Mouse (Mus musculus) limb, embryonic 12.5 days (tissue): ENCODE measurements around the gene Ip6k2. TPM values are rescaled to one million over a fixed set of nuclear protein-coding genes. Genes with fewer than 3 reads are reported as not detected.
A peak's percentile ranks its signal among the peaks of the same experiment; 100 is the strongest.

Experiments used
- ATAC-seq: fragments of 200-750 bp; cut with Nextera tagmentation; 2 replicates; pipeline ENCODE4 v1.8.0; 2017; ENCODE audit warnings: low read depth, moderate TSS enrichment; ENCODE audit not compliant: insufficient number of reproducible peaks, insufficient read depth, low FRiP score, low TSS enrichment
- H3K27ac ChIP-seq: fragments of 300-500 bp; sonication (generic); 2 replicates; pipeline ENCODE4 v1.5.1; 2016; ENCODE audit warnings: mild to moderate bottlenecking, moderate library complexity
- H3K27me3 ChIP-seq: fragments of 300-500 bp; sonication (generic); 2 replicates; pipeline ENCODE4 v1.6.1; 2016; ENCODE audit warnings: mild to moderate bottlenecking, moderate library complexity
- H3K36me3 ChIP-seq: fragments of 300-500 bp; sonication (generic); 2 replicates; pipeline ENCODE4 v1.6.1; 2016; ENCODE audit warnings: mild to moderate bottlenecking, moderate library complexity
- H3K4me1 ChIP-seq: fragments of 300-500 bp; sonication (generic); replicated peaks from 2 replicates; pipeline ENCODE4 v1.6.1; 2016
- H3K4me2 ChIP-seq: fragments of 300-500 bp; sonication (generic); 2 replicates; pipeline ENCODE4 v1.6.1; 2016; ENCODE audit warnings: mild to moderate bottlenecking, moderate library complexity
- H3K4me3 ChIP-seq: fragments of 300-500 bp; sonication (generic); replicated peaks from 2 replicates; pipeline ENCODE4 v1.5.1; 2016; ENCODE audit warnings: mild to moderate bottlenecking
- H3K9ac ChIP-seq: fragments of 300-500 bp; sonication (generic); replicated peaks from 2 replicates; pipeline ENCODE4 v1.6.1; 2016; ENCODE audit warnings: mild to moderate bottlenecking, moderate library complexity
- H3K9me3 ChIP-seq: fragments of 300-500 bp; sonication (generic); 2 replicates; pipeline ENCODE4 v1.6.1; 2016; ENCODE audit warnings: mild to moderate bottlenecking, moderate library complexity
- WGBS: fragments of 180-500 bp; shearing (Covaris S2); methylation state at CpG from one replicate; pipeline ENCODE4 v1.1.7; 2016; 5-methylcytosine and 5-hydroxymethylcytosine counted together
- polyA plus RNA-seq: library from polyadenylated mRNA; unstranded; fragments of >200 nt; fragmentation: Nextera tagmentation; extraction: Ambion mirVana; gene quantifications from 2 replicates; pipeline ENCODE4 v1.2.1, GENCODE M21; 2016

Ip6k2 gene
- polyA plus RNA-seq, 1 experiment from 2014 or later, result 144 TPM

GRCm38 (mm10) chr9:108785416-108785815 is 1.8 kb downstream of the Ip6k2 start:
- peak overlapping the region; percentile 78 for H3K4me3 ChIP-seq
- peaks cover 55% of the 10 kb centered on the region for H3K4me1 ChIP-seq
- H3K9ac ChIP-seq, result peak overlapping the region; percentile 44
- ATAC-seq, result no peak
- no peaks in the 10 kb centered on the region for H3K9me3 ChIP-seq
- peak overlapping the region; percentile 63 for H3K4me2 ChIP-seq
- no peaks in the 10 kb centered on the region for H3K27me3 ChIP-seq
- H3K36me3 ChIP-seq, result peaks cover 20% of the 10 kb centered on the region
- 0 out of 2 replicates have a peak overlapping the region, but pooled peaks have one; percentile 41 for H3K27ac ChIP-seq

GRCm38 (mm10) chr9:108786494-108786893 is 2.9 kb downstream of the Ip6k2 start:
- H3K9me3 ChIP-seq, result no peaks in the 10 kb centered on the region
- H3K4me1 ChIP-seq, result peaks cover 63% of the 10 kb centered on the region
- H3K27me3 ChIP-seq, result no peaks in the 10 kb centered on the region
- H3K9ac ChIP-seq, result no peak overlapping the region
- peak overlapping the region; percentile 63 for H3K4me2 ChIP-seq
- no peak for ATAC-seq
- no peak overlapping the region; the same call in 1 of the 2 replicates for H3K4me3 ChIP-seq
- H3K27ac ChIP-seq, result no peak overlapping the region
- peaks cover 20% of the 10 kb centered on the region for H3K36me3 ChIP-seq
- 93% methylated on average over 1 of the region's 1 CpGs for WGBS

GRCm38 (mm10) chr9:108787080-108787479 is 3.5 kb downstream of the Ip6k2 start:
- H3K36me3 ChIP-seq, result peaks cover 20% of the 10 kb centered on the region
- peaks cover 66% of the 10 kb centered on the region for H3K4me1 ChIP-seq
- H3K9me3 ChIP-seq, result no peaks in the 10 kb centered on the region
- no peak for ATAC-seq
- no peaks in the 10 kb centered on the region for H3K27me3 ChIP-seq
- H3K27ac ChIP-seq, result no peak overlapping the region
- 94% methylated on average over 2 of the region's 2 CpGs for WGBS
- no peak overlapping the region for H3K9ac ChIP-seq
- no peak overlapping the region for H3K4me3 ChIP-seq
- H3K4me2 ChIP-seq, result peak overlapping the region; percentile 16

- H3K4me3 ChIP-seq, result no peak overlapping the region
- no peaks in the 10 kb centered on the region for H3K9me3 ChIP-seq
- no peak for ATAC-seq
- peaks cover 75% of the 10 kb centered on the region for H3K4me1 ChIP-seq
- 58% methylated on average over 3 of the region's 3 CpGs for WGBS
- peaks cover 20% of the 10 kb centered on the region for H3K36me3 ChIP-seq
- H3K27ac ChIP-seq, result no peak overlapping the region
- peak overlapping the region; percentile 8; the same call in 1 of the 2 replicates for H3K4me2 ChIP-seq
- no peak overlapping the region for H3K9ac ChIP-seq
- no peaks in the 10 kb centered on the region for H3K27me3 ChIP-seq
These were observed 5.1 kb downstream of the Ip6k2 start for GRCm38 (mm10) chr9:108788713-108789112.

- no peaks in the 10 kb centered on the region for H3K27me3 ChIP-seq
- no peak for ATAC-seq
- H3K36me3 ChIP-seq, result peaks cover 25% of the 10 kb centered on the region
- WGBS, result 86% methylated on average over 1 of the region's 1 CpGs
- H3K4me2 ChIP-seq, result peak overlapping the region; percentile 26; the same call in 1 of the 2 replicates
- H3K27ac ChIP-seq, result no peak overlapping the region
- H3K9me3 ChIP-seq, result no peaks in the 10 kb centered on the region
- no peak overlapping the region for H3K9ac ChIP-seq
- H3K4me1 ChIP-seq, result peaks cover 73% of the 10 kb centered on the region
- no peak overlapping the region for H3K4me3 ChIP-seq
These were observed 8.7 kb downstream of the Ip6k2 start for GRCm38 (mm10) chr9:108792307-108792706.

- Histone ChIP-seq H3K9ac (no peak overlapping the region), H3K4me1 (peaks cover 69% of the 10 kb centered on the region), H3K27ac (0 out of 2 replicates have a peak overlapping the region, but pooled peaks have one; percentile 30), H3K27me3 (no peaks in the 10 kb centered on the region), H3K36me3 (peaks cover 29% of the 10 kb centered on the region), H3K9me3 (no peaks in the 10 kb centered on the region), H3K4me2 (peak overlapping the region; percentile 26), H3K4me3 (no peak overlapping the region)
- no peak for ATAC-seq
- 55% methylated on average over 3 of the region's 3 CpGs for WGBS
These were observed 9.1 kb downstream of the Ip6k2 start for GRCm38 (mm10) chr9:108792730-108793129.

- Histone ChIP-seq H3K27me3 (no peaks in the 10 kb centered on the region), H3K4me3 (no peak overlapping the region), H3K9me3 (no peaks in the 10 kb centered on the region), H3K4me1 (peaks cover 49% of the 10 kb centered on the region), H3K4me2 (no peak overlapping the region), H3K27ac (no peak overlapping the region), H3K36me3 (peaks cover 46% of the 10 kb centered on the region), H3K9ac (no peak overlapping the region)
- 79% methylated on average over 2 of the region's 2 CpGs for WGBS
- no peak for ATAC-seq
These were observed 11.7 kb downstream of the Ip6k2 start for GRCm38 (mm10) chr9:108795281-108795680.

- WGBS, result 46% methylated on average over 11 of the region's 11 CpGs
- Histone ChIP-seq H3K27ac (no peak overlapping the region), H3K36me3 (peaks cover 48% of the 10 kb centered on the region)
These were observed 12.2 kb downstream of the Ip6k2 start for GRCm38 (mm10) chr9:108795762-108796161.

GRCm38 (mm10) chr9:108796351-108796981 is 12.9 kb downstream of the Ip6k2 start:
- no peaks in the 10 kb centered on the region for H3K9me3 ChIP-seq
- peaks cover 41% of the 10 kb centered on the region for H3K4me1 ChIP-seq
- peaks cover 55% of the 10 kb centered on the region for H3K36me3 ChIP-seq
- H3K27ac ChIP-seq, result no peak overlapping the region
- 95% methylated on average over 4 of the region's 4 CpGs for WGBS
- H3K4me2 ChIP-seq, result no peak overlapping the region
- ATAC-seq, result no peak
- no peak overlapping the region for H3K9ac ChIP-seq
- H3K27me3 ChIP-seq, result no peaks in the 10 kb centered on the region
- H3K4me3 ChIP-seq, result no peak overlapping the region

More at GRCm38 (mm10) chr9:108795762-108796161, 12.2 kb downstream of the Ip6k2 start:
- no peak overlapping the region for H3K9ac ChIP-seq
- no peak overlapping the region for H3K4me2 ChIP-seq
- H3K4me1 ChIP-seq, result peaks cover 46% of the 10 kb centered on the region
- H3K4me3 ChIP-seq, result no peak overlapping the region
- ATAC-seq, result no peak
- no peaks in the 10 kb centered on the region for H3K27me3 ChIP-seq
- no peaks in the 10 kb centered on the region for H3K9me3 ChIP-seq

- H3K9me3 ChIP-seq, result no peaks in the 10 kb centered on the region
- no peak overlapping the region for H3K9ac ChIP-seq
- 87% methylated on average over 7 of the region's 7 CpGs for WGBS
- H3K27ac ChIP-seq, result no peak overlapping the region
- peaks cover 65% of the 10 kb centered on the region for H3K36me3 ChIP-seq
- no peaks in the 10 kb centered on the region for H3K27me3 ChIP-seq
- H3K4me2 ChIP-seq, result no peak overlapping the region
- no peak overlapping the region for H3K4me3 ChIP-seq
- ATAC-seq, result no peak
- H3K4me1 ChIP-seq, result peaks cover 31% of the 10 kb centered on the region
These were observed 13.9 kb downstream of the Ip6k2 start for GRCm38 (mm10) chr9:108797477-108797876.

- H3K4me3 ChIP-seq, result no peak overlapping the region
- ATAC-seq, result no peak
- no peak overlapping the region for H3K4me2 ChIP-seq
- H3K27ac ChIP-seq, result no peak overlapping the region
- WGBS, result 67% methylated on average over 5 of the region's 5 CpGs
- H3K4me1 ChIP-seq, result peaks cover 20% of the 10 kb centered on the region
- peaks cover 77% of the 10 kb centered on the region for H3K36me3 ChIP-seq
- no peak overlapping the region for H3K9ac ChIP-seq
- no peaks in the 10 kb centered on the region for H3K9me3 ChIP-seq
- no peaks in the 10 kb centered on the region for H3K27me3 ChIP-seq
These were observed 15.0 kb downstream of the Ip6k2 start for GRCm38 (mm10) chr9:108798508-108799075.
